Mouse (Mus musculus) adrenal gland (tissue): ENCODE measurements around the gene Kdelc2.

Experiments
- intact Hi-C: fragments of 180-260 bp; cut with DNase I; formaldehyde crosslinking; loops from one replicate; pipeline ENCODE4 v1.15.1; 2025
- microRNA-seq, 2 experiments: library from miRNA; unstranded; fragments of <30 nt; microRNA quantifications; one replicate each; pipeline ENCODE4; 2019

Gene Kdelc2

DNA sequence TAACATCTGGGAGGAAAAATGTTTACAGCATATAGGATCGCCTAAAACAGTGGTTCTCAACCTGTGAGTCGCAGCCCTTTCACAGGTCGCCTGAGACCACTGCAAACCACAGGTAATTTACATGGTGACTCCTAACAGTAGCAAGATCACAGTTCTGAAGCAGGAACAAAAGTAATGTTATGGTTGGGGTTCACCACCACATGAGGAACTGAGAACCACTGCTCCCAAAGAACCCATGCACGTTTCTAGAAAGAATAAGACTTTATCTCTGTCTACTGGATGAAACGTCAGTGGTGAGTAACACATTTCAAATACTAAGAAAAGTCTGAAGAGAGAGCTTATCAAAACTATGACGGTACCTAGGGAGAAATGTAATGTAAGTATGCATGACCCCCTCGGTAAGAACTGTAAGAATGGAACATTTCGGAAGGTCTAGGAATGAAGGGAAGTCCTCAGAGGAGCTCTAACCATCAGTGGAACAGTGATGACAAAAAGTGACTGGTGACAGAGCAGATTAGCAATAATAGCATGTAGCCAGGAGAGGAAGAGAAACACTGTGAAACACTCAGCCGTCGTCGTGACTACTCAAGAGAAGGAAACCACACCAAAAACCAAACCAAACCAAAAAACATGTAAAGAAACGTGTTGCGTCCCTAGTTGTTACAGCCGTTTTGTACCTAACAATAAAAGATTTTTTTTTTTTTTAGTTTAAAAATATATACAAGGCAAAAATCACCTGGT is 52.2 kb downstream of the Kdelc2 start:
- intact Hi-C loops = no loop called here

DNA sequence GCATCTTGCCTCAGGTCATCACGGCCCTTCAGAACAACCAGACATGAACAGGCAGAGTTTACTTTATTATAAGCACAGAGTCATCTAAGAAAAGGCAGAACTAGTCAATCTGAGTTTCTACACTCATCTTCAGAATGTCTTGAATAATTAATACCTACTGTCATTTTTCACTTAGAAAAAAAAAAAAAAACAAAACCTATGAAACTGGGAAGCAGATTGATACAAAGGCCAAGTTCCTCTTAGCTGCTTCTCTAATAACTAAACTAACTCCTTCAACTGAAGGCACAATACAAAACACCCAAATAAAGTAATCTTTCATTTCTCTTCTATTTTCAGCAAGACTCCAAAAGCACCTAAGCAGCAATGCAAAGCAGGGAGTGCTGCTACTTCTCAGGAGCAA is 66.8 kb downstream of the Kdelc2 start:
- intact Hi-C loops = no loop called here

Small RNA genes within 50 kb of the gene (microRNA-seq; reads per million reads assigned to microRNA genes)
- gene Mir130c = 0 reads per million in 2 experiments
